Mouse (Mus musculus) lung, adult 18-20 months (tissue): Measurements from ENCODE around the gene Tmem170.
"Not testable (repeated sequence)": the region's sequence is repeated elsewhere in the genome, so short reads cannot be mapped to it uniquely, and the experiment has no call there.

Experiments
- DNase-seq, 2 experiments: peaks; one replicate each; pipeline ENCODE4 v3.0.0; 2022; ENCODE audit warnings: mixed read lengths in 2 of 2

Tmem170 gene

DNA sequence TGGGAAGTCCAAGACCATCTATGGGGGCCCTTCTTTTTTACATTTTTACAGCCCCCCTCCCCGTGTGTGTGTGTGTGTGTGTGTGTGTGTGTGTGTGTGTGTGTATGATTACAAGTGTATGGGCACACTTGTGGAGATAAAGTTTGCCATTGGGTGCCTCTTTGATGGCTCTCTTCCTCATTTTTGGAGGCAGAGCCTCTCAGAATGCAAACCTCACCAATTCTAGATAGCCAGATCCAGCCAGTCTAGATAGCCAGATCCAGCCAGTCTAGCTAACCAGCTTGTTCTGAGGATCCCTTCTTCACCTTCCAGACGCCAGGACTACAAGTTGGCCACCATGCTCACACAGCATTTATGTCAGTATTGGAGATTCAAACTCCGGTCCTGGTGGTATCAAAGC is 5.3 kb downstream of the Tmem170 start:
- no peak for DNase-seq

DNA sequence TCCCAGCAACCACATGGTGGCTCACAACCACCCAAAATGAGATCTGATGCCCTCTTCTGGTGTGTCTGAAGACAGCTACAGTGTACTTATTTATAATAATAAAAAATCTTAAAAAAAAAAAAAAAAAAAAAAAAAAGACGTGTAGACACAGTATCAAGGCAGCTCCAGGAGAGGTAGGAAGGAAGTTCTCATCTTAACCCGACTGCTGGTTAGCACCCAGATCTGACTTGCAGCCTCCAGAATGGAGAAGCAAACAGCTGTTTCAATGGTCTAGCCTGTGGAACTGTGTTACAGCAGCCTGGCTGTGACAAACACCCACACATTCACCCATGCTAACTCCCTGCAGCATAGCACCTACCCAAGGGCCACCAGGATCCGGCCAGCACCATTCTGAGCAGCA is 6.2 kb downstream of the Tmem170 start:
- DNase-seq: no peak

GRCm38 (mm10) chr8:111868664-111869063 is 7.9 kb downstream of the Tmem170 start:
- no peak for DNase-seq

DNA sequence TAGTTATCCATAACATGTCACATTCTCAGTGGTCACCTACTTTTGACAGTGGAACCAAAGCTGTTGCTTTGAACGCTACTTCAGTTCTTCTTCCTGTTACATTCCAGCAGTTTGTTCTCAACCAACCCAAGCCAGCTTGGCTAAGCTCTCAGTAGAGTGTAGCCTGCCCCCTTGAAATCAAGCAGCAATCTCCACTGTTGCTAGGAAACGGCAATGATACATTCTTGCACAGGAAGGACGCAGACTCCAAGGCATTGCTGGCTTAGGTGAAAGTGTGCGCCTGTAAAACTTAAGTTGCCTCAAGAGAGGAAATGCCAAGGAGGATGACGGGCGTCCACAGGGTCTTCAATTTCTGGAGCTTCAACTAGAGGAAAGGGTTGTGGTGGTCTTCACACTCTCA is 10.7 kb downstream of the Tmem170 start:
- DNase-seq: peak; percentile 59 to 72

- DNase-seq: no peak
Measured at GRCm38 (mm10) chr8:111865130-111865852, 11.3 kb downstream of the Tmem170 start.

- DNase-seq: no peak
Measured at GRCm38 (mm10) chr8:111864648-111865047, 11.9 kb downstream of the Tmem170 start.

DNA sequence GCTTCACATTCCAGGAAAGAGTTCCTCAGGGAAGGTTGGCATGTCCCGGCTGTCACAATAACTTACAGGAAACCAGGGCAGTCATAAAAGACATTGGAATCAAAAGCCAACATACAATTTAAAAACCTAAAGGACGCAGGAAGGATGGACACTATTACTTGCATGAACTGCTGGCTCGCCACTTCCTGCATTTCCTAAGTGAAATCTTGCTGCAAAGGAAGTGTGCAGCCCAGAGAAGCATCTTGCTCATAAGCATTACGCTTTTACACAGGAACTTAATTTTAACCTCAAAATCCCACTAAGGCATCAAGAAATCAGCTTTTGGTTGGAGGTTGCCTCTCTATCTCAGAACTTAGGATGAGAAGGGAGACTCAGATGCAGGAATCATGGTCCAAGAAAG is 13.3 kb downstream of the Tmem170 start:
- DNase-seq: no peak

GRCm38 (mm10) chr8:111855977-111856376 is 20.6 kb downstream of the Tmem170 start:
- no peak for DNase-seq

- peak; percentile 97 to 98 for DNase-seq
Measured at GRCm38 (mm10) chr8:111853861-111854501, 22.6 kb downstream of the Tmem170 start, which contains the start of gene Cfdp1. Cfdp1 (minus strand) TSS chr8:111854291.

DNA sequence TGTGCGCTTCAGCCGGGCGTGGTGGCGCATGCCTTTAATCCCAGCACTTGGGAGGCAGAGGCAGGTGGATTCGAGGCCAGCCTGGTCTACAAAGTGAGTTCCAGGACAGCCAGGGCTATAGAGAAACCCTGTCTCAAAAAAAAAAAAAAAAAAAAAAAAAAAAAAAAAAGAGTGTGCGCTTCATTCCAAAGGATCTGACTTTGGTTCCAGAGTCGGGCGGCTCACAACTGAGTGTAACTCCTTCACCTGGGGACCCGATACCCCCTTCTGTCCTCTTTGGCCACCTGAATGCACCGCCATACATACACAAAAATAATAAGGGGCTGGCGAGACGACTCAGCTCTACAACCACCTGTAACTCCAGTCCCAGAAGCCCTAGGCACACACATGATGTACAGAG is 23.3 kb downstream of the Tmem170 start:
- not testable (repeated sequence) for DNase-seq

DNA sequence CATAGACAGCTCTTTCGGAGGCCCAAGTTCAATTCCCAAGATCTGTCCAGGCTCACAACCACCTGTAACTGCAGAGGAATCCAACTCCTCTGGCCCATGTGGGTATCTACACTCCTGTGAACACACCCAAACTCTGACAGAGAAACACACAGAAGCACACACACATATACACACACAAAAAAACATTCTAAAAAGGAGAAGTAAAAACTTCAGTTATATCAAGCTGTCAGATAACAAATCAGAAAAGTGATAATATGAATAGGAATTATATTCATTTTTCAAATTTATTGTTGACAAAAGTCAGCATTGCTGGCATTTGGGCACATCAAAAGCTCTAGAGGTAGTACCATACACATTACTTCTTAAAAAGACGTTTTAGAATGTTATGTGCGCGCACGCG is 29.8 kb downstream of the Tmem170 start:
- no peak for DNase-seq

GRCm38 (mm10) chr8:111835540-111835939 is 41.0 kb downstream of the Tmem170 start:
- peak in 1 of 2 experiments; percentile 22 for DNase-seq

DNA sequence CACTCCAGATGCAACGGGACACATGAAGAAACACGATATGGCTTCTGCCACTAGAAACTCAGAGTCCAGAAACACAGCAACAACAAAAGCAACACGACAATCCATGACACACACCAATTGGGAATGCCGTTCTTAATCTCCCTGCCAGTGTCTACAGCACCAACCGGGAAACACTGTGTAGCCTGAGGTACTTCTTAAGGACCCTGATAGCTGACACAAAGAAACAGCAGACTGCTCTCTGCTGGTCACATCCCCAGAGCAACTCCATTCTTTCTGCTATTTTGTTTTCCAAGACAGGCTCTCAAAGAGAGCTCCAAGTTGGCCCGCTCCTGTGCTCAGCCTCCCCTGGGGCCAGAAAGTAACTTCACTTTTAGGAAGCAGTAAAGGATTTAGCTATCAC is 42.5 kb downstream of the Tmem170 start:
- DNase-seq: no peak

GRCm38 (mm10) chr8:111832983-111833382 is 43.6 kb downstream of the Tmem170 start:
- no peak for DNase-seq

- no peak for DNase-seq
Measured at GRCm38 (mm10) chr8:111831996-111832395, 44.6 kb downstream of the Tmem170 start.

GRCm38 (mm10) chr8:111828595-111828994 is 48.0 kb downstream of the Tmem170 start:
- DNase-seq: peak in 1 of 2 experiments; percentile 16

GRCm38 (mm10) chr8:111825219-111825618 is 51.3 kb downstream of the Tmem170 start:
- peak; percentile 27 to 42 for DNase-seq

- no peak for DNase-seq
Measured at GRCm38 (mm10) chr8:111824334-111824733, 52.2 kb downstream of the Tmem170 start.

DNA sequence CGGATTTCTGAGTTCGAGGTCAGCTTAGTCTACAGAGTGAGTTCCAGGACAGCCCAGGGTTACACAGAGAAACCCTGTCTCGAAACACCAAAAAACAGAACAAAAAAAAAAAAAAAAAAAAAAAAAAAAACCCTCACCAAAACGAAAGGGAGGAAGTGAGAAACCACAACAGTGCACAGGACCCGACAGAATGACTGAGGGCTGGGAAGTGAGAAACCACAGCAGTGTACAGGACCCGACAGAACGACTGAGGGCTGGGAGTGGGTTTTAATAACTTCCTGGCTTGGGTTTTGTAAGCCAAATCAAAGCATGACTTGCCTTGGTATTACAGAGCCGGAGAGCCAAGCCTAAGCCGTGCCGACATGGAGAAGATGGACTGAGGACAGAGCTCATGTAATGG is 55.4 kb downstream of the Tmem170 start:
- DNase-seq: peak; percentile 51 to 52

GRCm38 (mm10) chr8:111820691-111821090 is 55.9 kb downstream of the Tmem170 start:
- DNase-seq: peak; percentile 16 to 33

GRCm38 (mm10) chr8:111820018-111820417 is 56.5 kb downstream of the Tmem170 start:
- no peak for DNase-seq

GRCm38 (mm10) chr8:111818556-111818955 is 58.0 kb downstream of the Tmem170 start:
- peak in 1 of 2 experiments; percentile 41 for DNase-seq

DNA sequence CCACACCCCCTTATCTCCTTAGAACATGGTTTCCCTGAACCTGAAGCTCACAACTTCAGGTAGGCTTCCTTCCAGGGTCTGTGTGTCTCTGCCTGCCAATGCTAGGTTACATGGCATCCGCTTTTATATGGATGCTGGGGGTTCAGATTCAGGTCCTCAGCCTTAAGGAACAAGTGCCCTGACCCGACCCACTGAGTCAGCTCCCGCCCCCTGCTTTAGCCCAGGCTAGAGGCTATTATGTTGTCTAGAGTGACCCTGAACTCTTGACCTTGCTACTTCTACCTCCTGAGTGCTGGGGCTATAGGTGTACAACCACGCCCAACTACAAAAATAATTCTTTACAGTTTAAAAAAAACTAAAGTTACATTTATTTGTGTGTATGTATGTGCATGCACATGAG is 61.5 kb downstream of the Tmem170 start:
- DNase-seq: no peak

DNA sequence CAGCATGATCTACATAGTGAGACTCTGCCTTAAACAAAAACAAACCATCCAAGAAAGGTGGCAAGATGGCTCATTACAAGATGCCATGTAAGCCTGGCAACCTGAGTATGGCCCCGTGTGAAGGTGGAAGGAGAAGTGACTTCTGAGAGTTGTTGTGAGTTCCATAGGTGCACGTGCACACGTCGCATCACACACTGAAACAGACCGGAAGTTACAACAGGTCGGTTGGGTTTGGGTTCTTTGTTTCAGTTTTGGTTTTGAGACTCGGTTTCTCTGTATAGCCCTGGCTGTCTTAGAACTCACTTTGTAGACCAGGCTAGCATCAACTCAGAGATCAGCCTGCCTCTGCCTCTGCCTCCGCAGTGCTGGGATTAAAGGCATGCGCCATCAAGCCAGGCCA is 62.7 kb downstream of the Tmem170 start:
- DNase-seq: no peak
